Mouse (Mus musculus) lung, adult 2 months (tissue): ENCODE results near the gene Mturn.

ENCODE experiments used
- CTCF ChIP-seq: fragments of 200-500 bp; IDR thresholded peaks from 2 replicates; pipeline ENCODE4 v1.5.1; 2011; ENCODE audit warnings: mild to moderate bottlenecking, low read length, control low read depth; ENCODE audit not compliant: insufficient read depth
- POLR2A ChIP-seq: fragments of 200-500 bp; IDR thresholded peaks from 2 replicates; pipeline ENCODE4 v1.6.1; 2011; ENCODE audit warnings: low read depth, mild to moderate bottlenecking, control low read depth, low read length, borderline replicate concordance; ENCODE audit errors: extremely low read depth

DNA sequence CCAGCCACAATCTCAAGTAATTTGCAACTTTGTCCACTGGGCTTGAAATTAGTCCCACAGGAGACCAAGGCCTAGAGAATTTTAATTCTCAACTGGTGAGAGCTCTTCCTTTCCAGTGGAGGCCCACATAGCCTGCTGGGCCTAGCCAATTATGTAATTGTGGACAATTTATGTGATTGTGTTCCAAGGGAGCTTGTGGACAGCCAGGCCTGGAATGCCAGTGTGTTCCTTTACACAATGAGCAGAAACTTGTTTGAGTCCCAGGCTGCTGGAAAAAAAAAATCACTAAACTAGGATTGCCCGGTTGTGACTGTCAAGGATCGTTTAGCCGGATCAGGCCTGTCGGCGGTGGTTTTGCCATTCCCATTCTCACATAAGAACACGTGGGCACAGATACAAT is 11.9 kb downstream of the Mturn start:
- no peak for TF ChIP-seq CTCF
- TF ChIP-seq POLR2A = no peak
